In genomic region chr11:51264352-51264751, GRCm38 (mm10) we compare ENCODE assay signal across 8 mouse cellular contexts. TPM values are rescaled to one million over a fixed set of nuclear protein-coding genes. Genes with fewer than 3 reads are reported as not detected.
DNase-seq lines count a peak whose midpoint lies in the region; ATAC-seq lines count a peak whose summit lies in the region.

No protein-coding gene starts in this region.

- H3K27ac ChIP-seq in forebrain, embryonic 14.5 days (ENCODE audit: low read depth, low read length), result no peak overlapping the region
- peak overlapping the region; percentile 94 for H3K27ac ChIP-seq in liver, embryonic 15.5 days (replicated peaks)
- H3K27ac ChIP-seq in neural tube, embryonic 14.5 days (ENCODE audit: low read depth, low read length), result no peak overlapping the region

- H3K9me3 ChIP-seq in forebrain, embryonic 14.5 days (replicated peaks; ENCODE audit: control insufficient read depth, low read length), result no peaks in the 10 kb centered on the region
- no peaks in the 10 kb centered on the region for H3K9me3 ChIP-seq in liver, embryonic 15.5 days (replicated peaks)
- H3K9me3 ChIP-seq in neural tube, embryonic 14.5 days (ENCODE audit: control insufficient read depth, low read length), result no peaks in the 10 kb centered on the region

- no peak for ATAC-seq in CD4-positive, CD25-positive, alpha-beta regulatory T cell, adult 4 months
- no peak for ATAC-seq in forebrain, embryonic 14.5 days
- ATAC-seq in liver, embryonic 15.5 days (ENCODE audit: insufficient read depth), result no peak
- ATAC-seq in neural tube, embryonic 14.5 days (ENCODE audit: low read depth), result no peak

- H3K4me2 ChIP-seq in forebrain, embryonic 14.5 days (ENCODE audit: low read length), result peak overlapping the region; percentile 69
- H3K4me2 ChIP-seq in liver, embryonic 15.5 days, result peak overlapping the region; percentile 95
- peak overlapping the region; percentile 73 for H3K4me2 ChIP-seq in neural tube, embryonic 14.5 days (ENCODE audit: low read depth, low read length)

- WGBS in forebrain, embryonic 14.5 days, result 22% methylated on average over 6 of the region's 6 CpGs
- 7% methylated on average over 6 of the region's 6 CpGs for WGBS in liver, embryonic 15.5 days (ENCODE audit: insufficient replicate concordance)
- 24% methylated on average over 6 of the region's 6 CpGs for WGBS in neural tube, embryonic 14.5 days

- DNase-seq in CD4-positive, CD25-positive, alpha-beta regulatory T cell, adult 2 months (ENCODE audit: low read depth, low spot score), result peak; percentile 51
- peak; percentile 58 for DNase-seq in adrenal gland, postnatal 14 days
- peak; percentile 14 for DNase-seq in forebrain, embryonic 14.5 days (ENCODE audit: low spot score)
- DNase-seq in induced T-regulatory cell, adult 2 months (ENCODE audit: low read depth), result peak; percentile 69
- no peak for DNase-seq in right cerebral cortex, postnatal 14 days

- peak overlapping the region; percentile 98; the same call in 1 of the 2 replicates for H3K9ac ChIP-seq in forebrain, embryonic 14.5 days (ENCODE audit: low read length)
- H3K9ac ChIP-seq in liver, embryonic 15.5 days, result peak overlapping the region; percentile 99
- peak overlapping the region; percentile 16; the same call in 1 of the 2 replicates for H3K9ac ChIP-seq in neural tube, embryonic 14.5 days (replicated peaks; ENCODE audit: low read depth, low read length)

- peak overlapping the region; percentile 91 for H3K4me3 ChIP-seq in forebrain, embryonic 14.5 days (ENCODE audit: low read depth, low read length)
- peak overlapping the region; percentile 79 for H3K4me3 ChIP-seq in liver, embryonic 15.5 days (replicated peaks)
- H3K4me3 ChIP-seq in neural tube, embryonic 14.5 days (ENCODE audit: low read depth, low read length), result peak overlapping the region; percentile 98

- peaks cover 16% of the 10 kb centered on the region for H3K4me1 ChIP-seq in forebrain, embryonic 14.5 days (ENCODE audit: control insufficient read depth, insufficient read depth, low read length)
- peaks cover 42% of the 10 kb centered on the region for H3K4me1 ChIP-seq in liver, embryonic 15.5 days (replicated peaks)
- H3K4me1 ChIP-seq in neural tube, embryonic 14.5 days (ENCODE audit: control insufficient read depth, insufficient read depth, low read length), result peaks cover 22% of the 10 kb centered on the region

- H3K36me3 ChIP-seq in forebrain, embryonic 14.5 days (ENCODE audit: control insufficient read depth, insufficient read depth, low read length), result peaks cover 12% of the 10 kb centered on the region
- H3K36me3 ChIP-seq in liver, embryonic 15.5 days (replicated peaks), result peaks cover 23% of the 10 kb centered on the region
- H3K36me3 ChIP-seq in neural tube, embryonic 14.5 days (ENCODE audit: control insufficient read depth, insufficient read depth, low read length), result peaks cover 4% of the 10 kb centered on the region; the same call in 1 of the 2 replicates

- no peaks in the 10 kb centered on the region for H3K27me3 ChIP-seq in forebrain, embryonic 14.5 days (replicated peaks; ENCODE audit: control insufficient read depth, insufficient read depth, low read length)
- peaks cover 9% of the 10 kb centered on the region for H3K27me3 ChIP-seq in liver, embryonic 15.5 days
- no peaks in the 10 kb centered on the region for H3K27me3 ChIP-seq in neural tube, embryonic 14.5 days (ENCODE audit: control insufficient read depth, insufficient read depth, low read length)

RNA-seq across cellular contexts. Expression of gene BC049762, which starts 1.5 kb away (rescaled TPM):
- under 1 TPM in 1 of 2 experiments, not detected in 1; 0.74 TPM for polyA plus RNA-seq in CD4-positive, CD25-positive, alpha-beta regulatory T cell, adult 4 months (2017; shearing (Covaris generic))
- total RNA-seq in adrenal gland, postnatal 14 days (2021), result 0.64 and 0.93 TPM in 2 replicates
- polyA plus RNA-seq in forebrain, embryonic 14.5 days (2014; fragmentation: Nextera tagmentation; extraction: Ambion mirVana), result 0.24 and 0.30 TPM in 2 replicates
- polyA plus RNA-seq in liver, embryonic 15.5 days (2015; fragmentation: Nextera tagmentation; extraction: Ambion mirVana), result 0.31 and 0.39 TPM in 2 replicates
- 0.28 and 0.37 TPM in 2 replicates for polyA plus RNA-seq in neural tube, embryonic 14.5 days (2014; fragmentation: Nextera tagmentation; extraction: Ambion mirVana)

RNA-seq across cellular contexts. Expression of gene Clk4, which starts 2.8 kb away (rescaled TPM):
- polyA plus RNA-seq in CD4-positive, CD25-positive, alpha-beta regulatory T cell, adult 4 months (2017; shearing (Covaris generic)), result 100 to 1,000 TPM; 220 to 233 TPM
- total RNA-seq in adrenal gland, postnatal 14 days (2021), result 78.3 and 92.0 TPM in 2 replicates
- 142 and 193 TPM in 2 replicates for polyA plus RNA-seq in forebrain, embryonic 14.5 days (2014; fragmentation: Nextera tagmentation; extraction: Ambion mirVana)
- polyA plus RNA-seq in liver, embryonic 15.5 days (2015; fragmentation: Nextera tagmentation; extraction: Ambion mirVana), result 49.8 and 56.0 TPM in 2 replicates
- 153 TPM in 2 replicates for polyA plus RNA-seq in neural tube, embryonic 14.5 days (2014; fragmentation: Nextera tagmentation; extraction: Ambion mirVana)

RNA-seq across cellular contexts. Expression of gene Col23a1, which starts 25.4 kb away (rescaled TPM):
- 1 to 10 TPM; 1.5 to 2.8 TPM for polyA plus RNA-seq in CD4-positive, CD25-positive, alpha-beta regulatory T cell, adult 4 months (2017; shearing (Covaris generic))
- total RNA-seq in adrenal gland, postnatal 14 days (2021), result 7.2 and 7.5 TPM in 2 replicates
- polyA plus RNA-seq in forebrain, embryonic 14.5 days (2014; fragmentation: Nextera tagmentation; extraction: Ambion mirVana), result 2.5 and 3.1 TPM in 2 replicates
- 0.17 and 0.25 TPM in 2 replicates for polyA plus RNA-seq in liver, embryonic 15.5 days (2015; fragmentation: Nextera tagmentation; extraction: Ambion mirVana)
- 5.2 and 7.9 TPM in 2 replicates for polyA plus RNA-seq in neural tube, embryonic 14.5 days (2014; fragmentation: Nextera tagmentation; extraction: Ambion mirVana)

RNA-seq across cellular contexts. Expression of gene Gm12569, which starts 44.1 kb away (rescaled TPM):
- polyA plus RNA-seq in CD4-positive, CD25-positive, alpha-beta regulatory T cell, adult 4 months (2017; shearing (Covaris generic)), result not detected
- total RNA-seq in adrenal gland, postnatal 14 days (2021), result not detected in 2 replicates
- not detected in 2 replicates for polyA plus RNA-seq in forebrain, embryonic 14.5 days (2014; fragmentation: Nextera tagmentation; extraction: Ambion mirVana)
- polyA plus RNA-seq in liver, embryonic 15.5 days (2015; fragmentation: Nextera tagmentation; extraction: Ambion mirVana), result not detected in 2 replicates
- not detected in 2 replicates for polyA plus RNA-seq in neural tube, embryonic 14.5 days (2014; fragmentation: Nextera tagmentation; extraction: Ambion mirVana)

Comparison
In these comparisons a context has a peak if more than half of its experiments do, and no peak if none do; other contexts are left out.
1. H3K9ac ChIP-seq: peak in every context shown above with its lines; median percentile 99 in liver, embryonic 15.5 days; 98 in forebrain, embryonic 14.5 days; 16 in neural tube, embryonic 14.5 days.